Mouse (Mus musculus) heart, embryonic 12.5 days (tissue): ENCODE results near the gene Wdr11. TPM values are rescaled to one million over a fixed set of nuclear protein-coding genes. Genes with fewer than 3 reads are reported as not detected.

Experiments used
- ATAC-seq: fragments of 200-750 bp; cut with Nextera tagmentation; 2 replicates; pipeline ENCODE4 v1.8.0; 2017; ENCODE audit warnings: moderate TSS enrichment, moderate library complexity; ENCODE audit not compliant: insufficient number of reproducible peaks, low FRiP score
- H3K27ac ChIP-seq: fragments of 300-500 bp; sonication (generic); 2 replicates; pipeline ENCODE4 v1.5.1; 2016; ENCODE audit warnings: mild to moderate bottlenecking, moderate library complexity; ENCODE audit not compliant: poor library complexity, severe bottlenecking
- H3K27me3 ChIP-seq: fragments of 300-500 bp; sonication (generic); replicated peaks from 2 replicates; pipeline ENCODE4 v1.6.1; 2016; ENCODE audit warnings: mild to moderate bottlenecking, moderate library complexity
- H3K36me3 ChIP-seq: fragments of 300-500 bp; sonication (generic); 2 replicates; pipeline ENCODE4 v1.6.1; 2016; ENCODE audit warnings: mild to moderate bottlenecking, moderate library complexity
- H3K4me1 ChIP-seq: fragments of 300-500 bp; sonication (generic); replicated peaks from 2 replicates; pipeline ENCODE4 v1.6.1; 2016; ENCODE audit warnings: mild to moderate bottlenecking
- H3K4me2 ChIP-seq: fragments of 300-500 bp; sonication (generic); 2 replicates; pipeline ENCODE4 v1.6.1; 2016; ENCODE audit warnings: mild to moderate bottlenecking, moderate library complexity
- H3K4me3 ChIP-seq: fragments of 300-500 bp; sonication (generic); 2 replicates; pipeline ENCODE4 v1.5.1; 2016; ENCODE audit warnings: mild to moderate bottlenecking
- H3K9ac ChIP-seq: fragments of 300-500 bp; sonication (generic); 2 replicates; pipeline ENCODE4 v1.6.1; 2016; ENCODE audit warnings: mild to moderate bottlenecking, moderate library complexity
- H3K9me3 ChIP-seq: fragments of 300-500 bp; sonication (generic); replicated peaks from 2 replicates; pipeline ENCODE4 v1.6.1; 2016; ENCODE audit warnings: mild to moderate bottlenecking, moderate library complexity
- WGBS: fragments of 180-500 bp; shearing (Covaris S2); methylation state at CpG from one replicate; pipeline ENCODE4 v1.1.7; 2016; 5-methylcytosine and 5-hydroxymethylcytosine counted together
- polyA plus RNA-seq: library from polyadenylated mRNA; unstranded; fragments of >200 nt; fragmentation: Nextera tagmentation; extraction: Ambion mirVana; gene quantifications from 2 replicates; pipeline ENCODE4 v1.2.1, GENCODE M21; 2016

Gene Wdr11
- polyA plus RNA-seq, 1 experiment from 2014 or later, result 35.3 TPM

- Histone ChIP-seq H3K9ac (no peak overlapping the region), H3K4me1 (no peaks in the 10 kb centered on the region), H3K27ac (no peak overlapping the region), H3K4me3 (no peak overlapping the region), H3K36me3 (no peaks in the 10 kb centered on the region), H3K27me3 (no peaks in the 10 kb centered on the region; the same call in 1 of the 2 replicates), H3K9me3 (no peaks in the 10 kb centered on the region), H3K4me2 (no peak overlapping the region)
- WGBS, result 76% methylated on average over 10 of the region's 10 CpGs
- no peak for ATAC-seq
Observed at GRCm38 (mm10) chr7:129670280-129670679, 78.6 kb downstream of the Wdr11 start.

- no peaks in the 10 kb centered on the region for H3K27me3 ChIP-seq
- H3K4me3 ChIP-seq, result no peak overlapping the region
- H3K27ac ChIP-seq, result no peak overlapping the region
- H3K9ac ChIP-seq, result no peak overlapping the region
- ATAC-seq, result no peak
- H3K36me3 ChIP-seq, result no peaks in the 10 kb centered on the region
- H3K9me3 ChIP-seq, result no peaks in the 10 kb centered on the region
- H3K4me1 ChIP-seq, result no peaks in the 10 kb centered on the region
- 77% methylated on average over 18 of the region's 18 CpGs for WGBS
- no peak overlapping the region for H3K4me2 ChIP-seq
Observed at GRCm38 (mm10) chr7:129671675-129672651, 80.3 kb downstream of the Wdr11 start.

- no peak overlapping the region for H3K4me2 ChIP-seq
- no peaks in the 10 kb centered on the region for H3K9me3 ChIP-seq
- no peaks in the 10 kb centered on the region for H3K36me3 ChIP-seq
- no peak overlapping the region for H3K4me3 ChIP-seq
- ATAC-seq, result no peak
- H3K27me3 ChIP-seq, result no peaks in the 10 kb centered on the region
- H3K9ac ChIP-seq, result no peak overlapping the region
- no peaks in the 10 kb centered on the region for H3K4me1 ChIP-seq
- H3K27ac ChIP-seq, result no peak overlapping the region
- 85% methylated on average over 9 of the region's 9 CpGs for WGBS
Observed at GRCm38 (mm10) chr7:129673776-129674175, 82.1 kb downstream of the Wdr11 start.

GRCm38 (mm10) chr7:129674558-129674957 is 82.9 kb downstream of the Wdr11 start:
- 72% methylated on average over 4 of the region's 4 CpGs for WGBS
- no peak overlapping the region for H3K9ac ChIP-seq
- ATAC-seq, result no peak
- H3K4me3 ChIP-seq, result no peak overlapping the region
- no peaks in the 10 kb centered on the region for H3K9me3 ChIP-seq
- H3K27me3 ChIP-seq, result no peaks in the 10 kb centered on the region
- no peaks in the 10 kb centered on the region for H3K36me3 ChIP-seq
- H3K27ac ChIP-seq, result no peak overlapping the region
- H3K4me1 ChIP-seq, result no peaks in the 10 kb centered on the region
- H3K4me2 ChIP-seq, result no peak overlapping the region

GRCm38 (mm10) chr7:129675852-129676251 is 84.2 kb downstream of the Wdr11 start:
- no peaks in the 10 kb centered on the region for H3K4me1 ChIP-seq
- H3K27me3 ChIP-seq, result no peaks in the 10 kb centered on the region
- ATAC-seq, result no peak
- WGBS, result 92% methylated on average over 6 of the region's 6 CpGs
- H3K4me3 ChIP-seq, result no peak overlapping the region
- H3K4me2 ChIP-seq, result no peak overlapping the region
- H3K9ac ChIP-seq, result no peak overlapping the region
- H3K9me3 ChIP-seq, result no peaks in the 10 kb centered on the region
- no peak overlapping the region for H3K27ac ChIP-seq
- no peaks in the 10 kb centered on the region for H3K36me3 ChIP-seq

GRCm38 (mm10) chr7:129677141-129677540 is 85.5 kb downstream of the Wdr11 start:
- Histone ChIP-seq H3K9ac (no peak overlapping the region), H3K4me2 (no peak overlapping the region), H3K36me3 (no peaks in the 10 kb centered on the region), H3K9me3 (no peaks in the 10 kb centered on the region), H3K27ac (no peak overlapping the region), H3K4me1 (no peaks in the 10 kb centered on the region), H3K4me3 (no peak overlapping the region), H3K27me3 (no peaks in the 10 kb centered on the region)
- 70% methylated on average over 4 of the region's 4 CpGs for WGBS
- ATAC-seq, result no peak

GRCm38 (mm10) chr7:129678431-129678830 is 86.8 kb downstream of the Wdr11 start:
- peaks cover 11% of the 10 kb centered on the region for H3K4me1 ChIP-seq
- 67% methylated on average over 8 of the region's 8 CpGs for WGBS
- no peak overlapping the region for H3K4me3 ChIP-seq
- no peaks in the 10 kb centered on the region for H3K27me3 ChIP-seq
- no peaks in the 10 kb centered on the region for H3K36me3 ChIP-seq
- no peak overlapping the region for H3K4me2 ChIP-seq
- no peak overlapping the region for H3K27ac ChIP-seq
- H3K9ac ChIP-seq, result no peak overlapping the region
- no peaks in the 10 kb centered on the region for H3K9me3 ChIP-seq
- no peak for ATAC-seq

GRCm38 (mm10) chr7:129678972-129679371 is 87.3 kb downstream of the Wdr11 start:
- Histone ChIP-seq H3K4me1 (peaks cover 11% of the 10 kb centered on the region), H3K27ac (no peak overlapping the region)
- ATAC-seq, result no peak

GRCm38 (mm10) chr7:129680534-129681210 is 89.0 kb downstream of the Wdr11 start:
- Histone ChIP-seq H3K27ac (no peak overlapping the region), H3K36me3 (no peaks in the 10 kb centered on the region)

More at GRCm38 (mm10) chr7:129678972-129679371, 87.3 kb downstream of the Wdr11 start:
- Histone ChIP-seq H3K9ac (no peak overlapping the region), H3K27me3 (no peaks in the 10 kb centered on the region), H3K9me3 (no peaks in the 10 kb centered on the region), H3K36me3 (no peaks in the 10 kb centered on the region), H3K4me2 (no peak overlapping the region), H3K4me3 (no peak overlapping the region)
- 78% methylated on average over 8 of the region's 8 CpGs for WGBS

GRCm38 (mm10) chr7:129682525-129682924 is 90.9 kb downstream of the Wdr11 start:
- Histone ChIP-seq H3K4me3 (no peak overlapping the region), H3K27ac (no peak overlapping the region), H3K9ac (no peak overlapping the region), H3K4me1 (peaks cover 15% of the 10 kb centered on the region), H3K27me3 (no peaks in the 10 kb centered on the region), H3K9me3 (no peaks in the 10 kb centered on the region), H3K4me2 (no peak overlapping the region), H3K36me3 (no peaks in the 10 kb centered on the region)
- ATAC-seq, result no peak
- 30% methylated on average over 3 of the region's 3 CpGs for WGBS

More at GRCm38 (mm10) chr7:129680534-129681210, 89.0 kb downstream of the Wdr11 start:
- no peaks in the 10 kb centered on the region for H3K27me3 ChIP-seq
- WGBS, result 72% methylated on average over 10 of the region's 10 CpGs
- H3K9me3 ChIP-seq, result no peaks in the 10 kb centered on the region
- H3K4me3 ChIP-seq, result no peak overlapping the region
- H3K9ac ChIP-seq, result no peak overlapping the region
- no peak overlapping the region for H3K4me2 ChIP-seq
- ATAC-seq, result no peak
- peaks cover 12% of the 10 kb centered on the region for H3K4me1 ChIP-seq

GRCm38 (mm10) chr7:129685326-129685725 is 93.7 kb downstream of the Wdr11 start:
- no peaks in the 10 kb centered on the region for H3K36me3 ChIP-seq
- no peak for ATAC-seq
- no peaks in the 10 kb centered on the region for H3K9me3 ChIP-seq
- H3K27ac ChIP-seq, result no peak overlapping the region
- H3K9ac ChIP-seq, result no peak overlapping the region
- whole genome bisulfite sequencing, result 80% methylated on average over 5 of the region's 5 CpGs
- no peak overlapping the region for H3K4me3 ChIP-seq
- H3K4me2 ChIP-seq, result no peak overlapping the region
- H3K4me1 ChIP-seq, result peaks cover 25% of the 10 kb centered on the region
- no peaks in the 10 kb centered on the region for H3K27me3 ChIP-seq
